Mouse (Mus musculus): ENCODE measurements at regions not wholly inside any gene's neighbourhood (a gene's known extent, or its start where the extent isn't known, plus 50 kb on each side); places are given as distances from the start of the nearest gene placed in this dataset.

DNA sequence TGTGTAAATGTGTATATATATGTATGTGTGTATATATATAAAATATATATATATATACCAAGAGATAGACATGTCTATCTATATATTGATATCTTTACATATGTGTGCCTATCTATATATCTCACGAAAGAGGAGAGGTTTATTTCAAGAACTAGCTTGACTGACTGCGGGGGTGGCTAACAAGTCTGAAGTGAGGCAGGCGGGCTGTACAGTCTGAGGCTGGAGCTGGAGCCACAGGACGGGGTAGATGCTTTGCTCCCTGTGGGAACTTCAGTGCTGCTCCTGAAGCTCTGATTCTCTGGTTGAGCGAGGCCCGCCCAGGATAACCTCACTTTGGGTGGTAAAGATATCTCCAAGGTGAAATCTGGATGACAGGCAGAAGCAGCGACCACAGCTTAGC is 213.4 kb upstream of the Serp2 start:
- WGBS, result 89% methylated on average over 7 of the region's 7 CpGs
- Histone ChIP-seq H3K36me3 (no peaks in the 10 kb centered on the region), H3K4me3 (no peak overlapping the region), H3K9ac (no peak overlapping the region), H3K9me3 (no peaks in the 10 kb centered on the region), H3K27me3 (no peaks in the 10 kb centered on the region), H3K4me1 (peaks cover 5% of the 10 kb centered on the region), H3K27ac (no peak overlapping the region), H3K4me2 (replicated peaks) (no peak overlapping the region)
- no peak for ATAC-seq (ENCODE audit: insufficient number of reproducible peaks, insufficient read depth, low FRiP score, low TSS enrichment)

DNA sequence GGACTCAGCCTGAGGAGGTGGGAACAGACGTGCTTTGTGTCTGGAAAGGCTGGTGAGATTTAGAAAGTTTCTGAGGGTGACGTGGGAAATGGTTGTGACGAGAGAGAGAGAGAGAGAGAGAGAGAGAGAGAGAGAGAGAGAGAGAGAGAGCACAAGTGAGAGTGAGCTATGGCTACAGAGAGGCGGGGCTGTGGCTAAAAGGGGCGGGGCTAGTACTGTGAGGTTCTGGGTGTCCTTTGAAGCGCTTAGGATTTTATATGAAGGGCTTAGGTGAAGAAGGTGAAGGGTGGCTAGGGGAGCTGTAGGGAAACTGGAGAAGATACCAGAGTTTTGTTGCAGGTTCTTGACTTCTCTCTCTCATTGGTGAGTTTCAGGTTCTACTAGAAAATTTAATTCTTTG is 210.6 kb upstream of the Serp2 start:
- Histone ChIP-seq H3K4me3 (no peak overlapping the region), H3K9me3 (no peaks in the 10 kb centered on the region), H3K27me3 (no peaks in the 10 kb centered on the region), H3K9ac (no peak overlapping the region), H3K4me1 (peaks cover 21% of the 10 kb centered on the region), H3K27ac (no peak overlapping the region), H3K36me3 (no peaks in the 10 kb centered on the region), H3K4me2 (replicated peaks) (no peak overlapping the region)
- 54% methylated on average over 6 of the region's 6 CpGs for WGBS
- ATAC-seq (ENCODE audit: insufficient number of reproducible peaks, insufficient read depth, low FRiP score, low TSS enrichment), result no peak

DNA sequence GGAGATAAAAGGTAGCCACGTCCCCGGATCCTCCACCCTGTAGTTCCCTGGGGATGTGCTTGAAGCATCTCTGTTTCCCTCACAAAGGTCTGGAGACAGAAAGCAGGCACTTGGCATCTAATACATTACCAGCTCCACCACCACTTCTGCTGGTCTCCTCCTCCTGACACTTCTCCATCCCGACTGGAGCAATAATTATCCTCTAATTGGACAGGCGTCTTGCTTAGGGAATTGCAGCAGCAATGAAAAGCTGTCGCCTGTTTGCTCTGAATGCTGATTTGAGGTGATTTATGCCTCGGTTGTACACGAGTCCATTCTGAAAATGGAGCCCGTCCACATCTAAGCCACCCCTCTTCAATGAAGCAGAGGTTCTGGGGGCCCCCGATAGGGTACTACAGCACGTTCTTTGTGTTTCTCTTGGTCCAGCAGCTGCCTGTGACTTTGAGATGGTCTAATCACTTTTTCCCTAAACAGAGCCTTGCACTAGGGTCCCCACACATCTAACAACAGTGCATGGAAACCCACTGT is 209.6 kb upstream of the Serp2 start:
- Histone ChIP-seq H3K9me3 (no peaks in the 10 kb centered on the region), H3K36me3 (no peaks in the 10 kb centered on the region), H3K4me2 (replicated peaks) (no peak overlapping the region), H3K9ac (no peak overlapping the region), H3K27me3 (no peaks in the 10 kb centered on the region), H3K4me3 (no peak overlapping the region), H3K4me1 (peaks cover 21% of the 10 kb centered on the region), H3K27ac (no peak overlapping the region; the same call in 1 of the 2 replicates)
- no peak for ATAC-seq (ENCODE audit: insufficient number of reproducible peaks, insufficient read depth, low FRiP score, low TSS enrichment)
- 67% methylated on average over 10 of the region's 10 CpGs for WGBS

DNA sequence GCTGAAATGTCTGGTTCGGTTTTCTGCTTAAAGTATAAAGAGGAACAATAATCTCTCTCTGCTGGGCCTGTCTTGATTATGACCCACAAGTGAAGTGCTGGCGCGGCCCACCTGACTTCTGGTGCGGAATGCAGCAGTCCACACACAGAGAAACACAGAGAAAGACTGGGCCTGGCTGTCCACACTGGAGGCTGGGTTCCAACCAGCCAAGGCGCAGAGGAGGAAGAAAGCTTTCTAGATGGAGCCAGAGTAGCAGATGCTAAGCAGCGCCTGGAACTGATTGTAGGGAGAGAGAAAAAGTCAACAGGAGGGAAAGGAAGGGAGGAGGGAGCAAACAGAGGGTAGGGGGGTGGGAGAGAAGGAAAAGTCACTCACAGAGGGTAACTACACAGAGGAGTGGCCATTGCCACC is 208.4 kb upstream of the Serp2 start:
- H3K27ac ChIP-seq, result peak overlapping the region; percentile 82
- H3K27me3 ChIP-seq, result no peaks in the 10 kb centered on the region
- H3K9me3 ChIP-seq, result no peaks in the 10 kb centered on the region
- 47% methylated on average over 6 of the region's 6 CpGs for WGBS
- H3K36me3 ChIP-seq, result no peaks in the 10 kb centered on the region
- peaks cover 24% of the 10 kb centered on the region for H3K4me1 ChIP-seq
- no peak overlapping the region for H3K4me3 ChIP-seq
- H3K9ac ChIP-seq, result no peak overlapping the region
- no peak for ATAC-seq (ENCODE audit: insufficient number of reproducible peaks, insufficient read depth, low FRiP score, low TSS enrichment)
- 0 out of 2 replicates have a peak overlapping the region, but pooled peaks have one; percentile 0 for H3K4me2 ChIP-seq (replicated peaks)

DNA sequence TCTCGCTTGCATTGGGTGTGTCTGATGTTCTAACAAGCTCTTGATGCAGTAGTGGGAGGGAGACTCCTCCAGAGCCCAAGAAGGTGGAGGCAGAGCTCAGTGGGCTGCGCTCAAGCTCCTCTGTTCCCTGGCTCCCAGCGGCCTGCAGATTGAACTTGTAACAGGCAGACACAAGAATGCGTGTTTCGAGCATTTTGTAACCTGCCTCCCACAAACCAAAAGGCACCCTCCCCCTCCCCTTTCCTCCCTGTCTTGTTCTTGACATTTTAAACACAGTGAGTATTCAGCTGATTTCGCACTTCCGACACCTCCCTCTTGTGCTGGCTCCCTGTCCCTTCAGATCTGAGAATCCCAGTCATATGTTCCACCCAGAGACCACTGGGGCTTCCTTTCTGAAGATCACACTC is 207.7 kb upstream of the Serp2 start:
- Histone ChIP-seq H3K27ac (peak overlapping the region; percentile 82; the same call in 1 of the 2 replicates), H3K9me3 (no peaks in the 10 kb centered on the region), H3K9ac (no peak overlapping the region), H3K4me1 (peaks cover 24% of the 10 kb centered on the region), H3K4me2 (replicated peaks) (peak overlapping the region; percentile 0; the same call in 1 of the 2 replicates), H3K27me3 (no peaks in the 10 kb centered on the region), H3K36me3 (no peaks in the 10 kb centered on the region), H3K4me3 (no peak overlapping the region)
- no peak for ATAC-seq (ENCODE audit: insufficient number of reproducible peaks, insufficient read depth, low FRiP score, low TSS enrichment)
- 13% methylated on average over 7 of the region's 7 CpGs for WGBS

DNA sequence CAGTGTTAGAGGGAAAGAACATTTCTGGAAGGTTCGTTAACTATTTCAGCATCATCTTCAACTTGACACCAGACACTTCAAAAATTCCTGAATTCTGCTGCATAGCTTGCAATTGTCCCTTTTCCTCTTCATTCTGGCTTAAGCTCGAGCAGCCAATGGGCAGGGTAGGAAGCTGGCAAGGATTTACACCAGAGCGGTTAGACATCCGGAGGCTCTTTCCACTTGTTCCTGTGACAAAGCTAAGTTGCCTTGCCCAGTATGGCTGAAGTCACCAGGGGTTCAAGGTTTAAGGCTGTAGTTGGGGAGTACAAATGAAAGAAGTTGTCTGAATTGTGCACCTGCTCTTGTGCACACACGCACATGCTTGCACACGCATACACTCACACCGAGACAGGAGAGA is 206.8 kb upstream of the Serp2 start:
- 88% methylated on average over 7 of the region's 7 CpGs for WGBS
- Histone ChIP-seq H3K9me3 (no peaks in the 10 kb centered on the region), H3K9ac (no peak overlapping the region), H3K4me3 (no peak overlapping the region), H3K4me1 (peaks cover 24% of the 10 kb centered on the region), H3K36me3 (no peaks in the 10 kb centered on the region), H3K4me2 (replicated peaks) (no peak overlapping the region), H3K27ac (no peak overlapping the region), H3K27me3 (no peaks in the 10 kb centered on the region)
- no peak for ATAC-seq (ENCODE audit: insufficient number of reproducible peaks, insufficient read depth, low FRiP score, low TSS enrichment)

DNA sequence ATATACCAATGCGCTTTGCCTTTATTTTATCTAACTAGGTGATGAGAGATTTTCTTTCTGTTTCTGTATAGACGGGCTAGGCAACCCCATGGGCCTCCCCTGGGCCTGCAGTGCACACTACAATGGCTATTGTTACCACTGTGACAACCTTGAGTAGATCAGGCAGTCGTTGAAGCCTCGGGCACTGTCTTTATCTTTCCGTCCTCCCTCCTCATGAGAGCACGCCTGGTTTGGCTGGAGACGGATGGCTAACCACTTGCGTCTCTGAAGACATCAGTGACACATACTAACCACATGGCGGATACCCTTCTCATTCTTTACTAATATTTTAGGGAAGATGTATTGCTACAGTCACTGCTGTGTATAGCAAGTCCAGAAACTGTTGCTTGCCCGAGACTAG is 206.1 kb upstream of the Serp2 start:
- ATAC-seq (ENCODE audit: insufficient number of reproducible peaks, insufficient read depth, low FRiP score, low TSS enrichment), result no peak
- Histone ChIP-seq H3K27me3 (no peaks in the 10 kb centered on the region), H3K4me1 (peaks cover 24% of the 10 kb centered on the region), H3K27ac (no peak overlapping the region), H3K9me3 (no peaks in the 10 kb centered on the region), H3K9ac (no peak overlapping the region), H3K4me2 (replicated peaks) (no peak overlapping the region), H3K4me3 (no peak overlapping the region), H3K36me3 (no peaks in the 10 kb centered on the region)
- WGBS, result 51% methylated on average over 10 of the region's 10 CpGs

DNA sequence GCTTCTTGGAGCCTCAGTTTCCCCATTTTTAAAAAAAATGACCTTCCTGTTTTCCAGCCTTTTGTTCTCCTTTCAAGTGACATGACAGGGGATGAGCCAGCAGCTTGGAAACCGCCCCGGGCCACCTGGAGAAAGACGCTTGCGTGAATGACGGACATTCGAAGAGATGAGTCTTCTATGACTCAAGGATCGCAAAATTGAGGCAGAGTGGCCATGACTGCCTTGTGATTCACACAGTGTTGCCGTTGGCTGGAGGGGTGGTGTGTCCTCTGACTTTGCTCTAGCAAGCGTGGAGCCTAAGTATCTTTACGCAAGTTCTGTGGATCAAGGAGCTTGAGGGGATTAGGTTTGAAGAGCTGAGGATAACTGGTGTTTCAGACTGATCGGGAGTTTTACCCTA is 205.0 kb upstream of the Serp2 start:
- H3K4me3 ChIP-seq, result no peak overlapping the region
- peaks cover 24% of the 10 kb centered on the region for H3K4me1 ChIP-seq
- no peak overlapping the region for H3K9ac ChIP-seq
- ATAC-seq (ENCODE audit: insufficient number of reproducible peaks, insufficient read depth, low FRiP score, low TSS enrichment), result no peak
- no peaks in the 10 kb centered on the region for H3K9me3 ChIP-seq
- H3K27ac ChIP-seq, result no peak overlapping the region
- 88% methylated on average over 11 of the region's 11 CpGs for WGBS
- H3K27me3 ChIP-seq, result no peaks in the 10 kb centered on the region
- no peak overlapping the region for H3K4me2 ChIP-seq (replicated peaks)
- H3K36me3 ChIP-seq, result no peaks in the 10 kb centered on the region

DNA sequence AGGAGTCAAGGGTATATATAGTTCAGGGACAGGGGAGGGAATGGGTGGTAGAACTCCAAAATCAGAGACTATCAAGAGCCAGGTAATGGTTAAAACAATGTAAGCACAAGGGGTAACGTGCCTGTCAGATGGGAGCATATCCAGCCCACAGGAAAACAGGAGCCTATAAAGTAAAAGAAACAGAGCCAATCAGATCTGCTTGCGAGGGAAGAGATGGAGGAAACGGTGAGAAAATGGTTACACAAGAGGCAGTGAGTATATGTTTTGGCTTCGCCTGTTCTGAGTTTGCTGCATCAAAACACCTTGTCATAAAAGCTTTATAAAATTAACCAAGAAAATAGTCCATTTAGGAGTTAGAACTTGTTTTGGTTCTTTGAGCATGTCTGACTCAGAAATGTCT is 204.6 kb upstream of the Serp2 start:
- Histone ChIP-seq H3K27me3 (no peaks in the 10 kb centered on the region), H3K27ac (no peak overlapping the region), H3K4me3 (no peak overlapping the region), H3K4me1 (peaks cover 24% of the 10 kb centered on the region), H3K9ac (no peak overlapping the region), H3K4me2 (replicated peaks) (no peak overlapping the region), H3K9me3 (no peaks in the 10 kb centered on the region), H3K36me3 (no peaks in the 10 kb centered on the region)
- ATAC-seq (ENCODE audit: insufficient number of reproducible peaks, insufficient read depth, low FRiP score, low TSS enrichment), result no peak
- 77% methylated on average over 4 of the region's 4 CpGs for WGBS

DNA sequence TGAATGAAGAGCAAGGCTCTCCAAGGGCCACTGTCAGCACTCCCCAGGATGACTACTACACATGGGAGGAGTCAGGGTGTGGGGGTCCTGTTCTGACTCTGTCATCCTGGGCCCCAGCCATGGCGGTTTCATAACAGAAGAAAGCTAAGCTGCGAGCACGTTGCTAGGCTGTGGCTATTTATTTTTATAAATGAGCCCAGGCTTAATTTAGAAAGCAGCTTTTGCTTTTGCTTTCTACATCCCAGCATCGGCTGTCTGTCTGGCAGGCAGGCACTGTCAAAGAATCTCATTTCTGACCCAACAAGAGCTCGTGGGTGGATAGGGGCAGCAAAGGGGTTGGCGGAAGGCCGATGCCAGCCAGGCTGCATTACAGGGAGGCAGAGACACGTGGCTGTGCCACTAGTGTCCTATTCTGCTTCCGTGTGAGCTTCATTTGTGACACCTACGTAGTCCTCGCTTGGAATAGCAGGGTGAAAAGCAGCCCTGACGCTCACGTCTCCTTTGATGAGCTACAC is 203.9 kb upstream of the Serp2 start:
- H3K27me3 ChIP-seq, result no peaks in the 10 kb centered on the region
- ATAC-seq (ENCODE audit: insufficient number of reproducible peaks, insufficient read depth, low FRiP score, low TSS enrichment), result no peak
- 83% methylated on average over 13 of the region's 13 CpGs for WGBS
- peaks cover 23% of the 10 kb centered on the region for H3K4me1 ChIP-seq
- no peak overlapping the region for H3K9ac ChIP-seq
- no peak overlapping the region for H3K4me2 ChIP-seq (replicated peaks)
- no peaks in the 10 kb centered on the region for H3K9me3 ChIP-seq
- H3K36me3 ChIP-seq, result no peaks in the 10 kb centered on the region
- H3K4me3 ChIP-seq, result no peak overlapping the region
- no peak overlapping the region for H3K27ac ChIP-seq

DNA sequence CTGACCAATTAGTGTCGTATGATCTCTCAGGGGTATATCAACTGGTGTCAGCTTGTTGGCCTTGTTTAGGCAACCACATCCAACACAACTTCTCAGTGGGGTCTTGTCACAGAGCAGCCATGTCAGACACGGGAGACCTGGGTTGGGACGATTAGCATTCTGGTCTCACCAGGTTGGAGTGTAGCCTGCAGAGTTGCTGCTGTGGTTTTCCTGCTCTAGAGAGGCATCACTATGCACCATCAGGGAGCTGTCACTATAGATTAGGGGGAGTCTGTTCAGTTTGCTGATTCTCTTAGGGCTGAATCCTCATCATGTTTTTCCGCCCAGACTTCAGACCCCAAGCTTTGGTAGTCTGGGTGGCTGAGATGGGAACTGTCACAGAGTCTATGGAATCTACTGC is 202.7 kb upstream of the Serp2 start:
- Histone ChIP-seq H3K9me3 (no peaks in the 10 kb centered on the region), H3K4me1 (peaks cover 11% of the 10 kb centered on the region), H3K36me3 (no peaks in the 10 kb centered on the region), H3K4me3 (no peak overlapping the region), H3K27me3 (no peaks in the 10 kb centered on the region), H3K9ac (no peak overlapping the region), H3K4me2 (replicated peaks) (no peak overlapping the region), H3K27ac (no peak overlapping the region)
- WGBS, result 79% methylated on average over 4 of the region's 4 CpGs
- ATAC-seq (ENCODE audit: insufficient number of reproducible peaks, insufficient read depth, low FRiP score, low TSS enrichment), result no peak

DNA sequence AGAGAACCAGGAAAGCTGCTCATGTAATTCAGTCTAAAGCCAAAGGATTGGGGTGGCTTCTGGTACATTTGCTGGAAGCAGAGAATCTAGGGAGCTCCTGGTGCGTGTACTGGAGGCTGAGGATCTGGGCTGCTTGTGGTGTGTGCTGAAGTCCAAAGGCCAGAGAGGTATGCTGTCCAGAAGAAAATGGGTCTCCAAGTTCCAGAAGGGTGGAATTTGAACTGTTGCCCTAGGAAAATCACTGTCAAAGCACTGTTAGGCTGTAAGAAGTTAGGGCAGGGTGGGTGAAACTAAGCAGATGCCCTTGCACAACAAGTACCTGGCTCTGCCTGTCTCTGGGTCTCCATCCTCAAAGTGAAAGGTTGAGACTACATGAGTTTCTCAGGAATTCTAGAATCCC is 201.9 kb upstream of the Serp2 start:
- H3K36me3 ChIP-seq, result no peaks in the 10 kb centered on the region
- no peak overlapping the region for H3K9ac ChIP-seq
- ATAC-seq (ENCODE audit: insufficient number of reproducible peaks, insufficient read depth, low FRiP score, low TSS enrichment), result no peak
- no peak overlapping the region for H3K4me3 ChIP-seq
- H3K9me3 ChIP-seq, result no peaks in the 10 kb centered on the region
- H3K4me1 ChIP-seq, result 0 out of 2 replicates have a peak, but pooled peaks cover 3% of the 10 kb centered on the region
- WGBS, result 84% methylated on average over 1 of the region's 1 CpGs
- no peak overlapping the region for H3K4me2 ChIP-seq (replicated peaks)
- no peaks in the 10 kb centered on the region for H3K27me3 ChIP-seq
- no peak overlapping the region for H3K27ac ChIP-seq

Measured in embryonic facial prominence, embryonic 12.5 days (tissue).